Mouse (Mus musculus) adrenal gland (tissue): ENCODE data around the gene Mycbp2.

ENCODE experiments used
- intact Hi-C: fragments of 180-260 bp; cut with DNase I; formaldehyde crosslinking; loops from one replicate; pipeline ENCODE4 v1.15.1; 2025
- long read RNA-seq, 2 experiments: library from polyadenylated mRNA; unstranded; transcript quantifications; one replicate each; pipeline ENCODE4 v2.0.0; 2020; ENCODE audit warnings: borderline replicate concordance in 1 of 2; ENCODE audit not compliant: insufficient replicate concordance in 1 of 2

The Mycbp2 gene
- long read RNA-seq, experiment 1, partial matches to known transcripts: 24 of 32 reads
- long read RNA-seq, experiment 1, other reads (novel, unspliced or antisense): 8 of 32 reads
- long read RNA-seq, experiment 2, partial matches to known transcripts: 27 of 52 reads
- long read RNA-seq, experiment 2, other reads (novel, unspliced or antisense): 25 of 52 reads

DNA sequence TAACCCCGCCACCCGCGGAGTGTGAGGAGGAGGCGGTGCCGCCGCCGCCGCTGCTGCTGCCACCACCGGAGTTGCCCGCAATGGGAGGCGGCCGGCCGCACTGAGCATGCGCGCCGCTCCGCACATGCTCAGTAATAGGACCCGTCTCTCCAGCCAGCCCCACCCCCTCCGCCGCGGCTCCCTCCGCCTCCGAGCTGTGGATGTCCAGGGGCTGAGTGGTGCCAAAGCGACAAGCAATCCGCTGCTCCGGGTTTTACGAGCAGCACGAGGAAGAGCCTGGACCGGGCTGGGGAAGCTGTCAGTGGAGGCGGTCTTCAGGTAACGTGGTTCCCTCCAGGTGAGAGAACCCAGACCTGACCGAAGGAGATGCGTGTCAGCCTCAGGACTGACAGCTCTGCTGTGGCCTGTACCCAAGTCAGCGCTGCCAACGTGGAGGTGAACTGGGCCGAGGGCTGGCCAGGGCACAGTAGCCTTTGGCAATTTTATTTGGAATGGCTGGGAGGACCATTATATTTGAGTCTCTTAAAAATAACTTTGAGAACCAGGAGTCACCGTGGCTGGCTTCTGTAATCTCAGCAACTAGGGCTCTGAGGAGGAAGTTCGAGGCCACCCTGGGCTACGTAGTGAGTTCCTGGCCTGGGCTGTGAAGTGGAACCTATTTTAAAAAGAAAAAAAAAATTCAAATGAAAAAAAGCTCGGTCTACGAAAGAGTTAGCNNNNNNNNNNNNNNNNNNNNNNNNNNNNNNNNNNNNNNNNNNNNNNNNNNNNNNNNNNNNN lies at the start of gene Mycbp2:
Gene Mycbp2 (minus strand): TSS at position 86 of the 777 bp plus-strand sequence.
- intact Hi-C loops: loop anchor here (5.0 kb wide), 2 partner anchors 35 to 120 kb away; no protein-coding TSS in a partner anchor

DNA sequence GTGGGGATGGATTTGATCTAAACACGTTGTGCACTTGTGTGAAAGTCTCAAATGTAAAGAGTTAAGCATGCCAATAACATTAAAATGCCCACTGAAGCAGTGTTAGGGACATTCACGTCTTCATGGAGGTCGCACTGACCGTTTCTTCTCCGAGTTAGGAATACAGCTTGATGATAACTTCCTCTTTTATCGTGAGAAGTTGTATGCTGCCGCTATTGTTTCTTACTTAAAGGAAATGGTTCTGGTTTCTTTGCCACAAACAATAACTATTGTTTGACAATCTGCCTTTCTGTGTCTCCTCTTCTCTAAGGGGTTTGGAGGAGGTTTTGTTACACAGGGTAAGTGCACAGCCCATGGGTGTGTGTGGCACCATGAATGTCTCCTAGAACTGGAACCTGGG lies 45.8 kb upstream of the Mycbp2 start:
- intact Hi-C loops: no loop called here

DNA sequence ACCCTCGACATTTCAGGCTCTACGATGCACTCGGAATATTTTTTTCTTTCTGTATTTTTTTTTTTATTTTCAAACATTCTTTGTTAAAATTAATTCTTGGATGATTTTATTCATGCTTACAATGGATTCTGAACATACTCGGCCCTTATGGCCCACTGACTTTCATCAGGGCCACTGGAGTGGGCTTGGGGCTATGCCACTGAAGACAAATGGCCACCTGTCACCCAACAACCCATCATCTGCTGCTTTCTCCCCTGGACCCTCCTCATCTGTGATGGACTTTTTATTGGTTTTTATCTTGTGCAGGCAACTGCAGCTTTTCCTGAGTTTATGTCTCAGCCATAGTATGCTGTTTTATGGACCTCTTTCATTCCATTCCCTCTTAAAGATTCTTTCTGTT lies 40.8 kb upstream of the Mycbp2 start:
- intact Hi-C loops: no loop called here

DNA sequence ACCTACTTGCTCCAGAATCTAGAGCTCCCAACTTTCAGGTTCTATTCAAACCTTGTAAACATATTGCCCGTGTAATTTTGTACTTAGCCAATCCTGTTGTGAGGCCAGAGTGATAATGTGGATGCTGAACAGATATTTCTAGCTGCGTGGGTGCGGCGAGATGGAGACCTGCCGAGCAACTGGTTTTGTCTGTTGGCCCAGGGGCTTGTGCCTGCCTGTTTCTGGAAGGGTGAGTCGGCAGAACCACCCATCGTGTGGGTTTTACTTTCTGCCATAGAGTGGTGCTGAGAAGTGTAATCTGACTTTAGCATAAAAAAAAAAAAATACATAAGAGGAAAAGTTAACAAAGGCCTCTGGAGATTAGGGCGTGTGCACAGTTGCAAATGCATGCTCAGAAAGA lies 40.3 kb upstream of the Mycbp2 start:
- intact Hi-C loops: no loop called here

DNA sequence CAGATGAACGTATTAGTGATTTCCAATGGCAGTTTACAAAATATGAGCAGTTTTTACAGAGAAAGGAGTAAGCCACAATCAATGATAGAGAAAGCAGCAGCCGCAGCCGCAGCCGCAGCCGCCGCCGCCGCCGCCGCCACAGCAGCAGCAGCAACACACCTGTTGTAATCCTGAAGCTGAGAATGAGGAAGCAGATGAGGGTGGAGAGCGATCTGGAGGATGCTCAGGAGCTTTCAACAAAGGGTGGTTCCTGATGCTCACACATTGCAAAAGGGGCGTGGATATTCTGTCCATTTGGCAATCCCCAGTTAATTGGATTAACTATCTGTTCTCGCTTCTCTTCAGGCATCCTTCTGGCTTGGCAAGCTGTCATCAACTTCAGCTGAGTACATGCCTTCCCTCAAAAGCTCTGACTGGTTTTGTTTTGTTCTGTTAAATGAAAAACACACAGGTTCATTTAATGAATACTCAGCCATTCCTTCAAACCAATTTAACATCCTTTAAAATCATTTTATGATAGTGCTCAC lies 38.5 kb upstream of the Mycbp2 start:
- intact Hi-C loops: no loop called here

DNA sequence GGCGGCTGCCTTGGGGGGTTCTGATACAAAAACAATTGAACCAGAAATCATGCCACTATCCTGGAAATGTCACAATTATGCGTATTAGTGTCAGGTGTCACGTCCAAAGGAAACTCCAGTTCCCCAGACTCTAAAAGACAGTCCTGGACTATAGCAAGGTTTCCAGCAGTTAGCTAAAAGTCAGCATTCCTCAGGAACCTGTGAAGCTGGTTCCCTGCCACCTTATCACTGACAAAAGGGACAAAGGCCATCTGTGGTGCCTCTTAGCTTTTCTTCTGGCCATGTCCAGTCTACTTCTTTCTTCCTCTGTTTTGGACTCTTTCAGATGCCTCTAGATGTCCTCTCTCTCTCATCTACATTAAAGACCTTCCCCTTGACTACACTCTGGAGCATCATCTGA lies 32.1 kb upstream of the Mycbp2 start:
- intact Hi-C loops: no loop called here

DNA sequence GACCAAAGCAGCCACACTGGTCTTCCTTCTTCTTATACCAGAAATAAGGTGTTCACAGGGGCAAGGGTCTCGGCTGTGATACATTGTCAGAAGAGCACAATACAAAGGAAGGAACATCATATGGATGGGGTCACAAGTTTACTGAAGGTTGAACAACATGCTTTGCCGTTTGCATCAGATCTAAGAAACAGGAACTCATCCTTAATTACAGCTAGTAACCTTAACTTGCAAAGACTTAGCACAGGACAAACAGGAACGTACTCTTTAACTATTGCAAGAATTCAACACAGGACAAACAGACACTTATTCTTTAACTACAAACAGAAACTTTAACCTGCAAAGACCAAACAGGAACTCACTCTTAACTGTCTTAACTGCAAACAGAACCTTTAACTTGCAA lies 30.2 kb upstream of the Mycbp2 start:
- intact Hi-C loops: no loop called here

DNA sequence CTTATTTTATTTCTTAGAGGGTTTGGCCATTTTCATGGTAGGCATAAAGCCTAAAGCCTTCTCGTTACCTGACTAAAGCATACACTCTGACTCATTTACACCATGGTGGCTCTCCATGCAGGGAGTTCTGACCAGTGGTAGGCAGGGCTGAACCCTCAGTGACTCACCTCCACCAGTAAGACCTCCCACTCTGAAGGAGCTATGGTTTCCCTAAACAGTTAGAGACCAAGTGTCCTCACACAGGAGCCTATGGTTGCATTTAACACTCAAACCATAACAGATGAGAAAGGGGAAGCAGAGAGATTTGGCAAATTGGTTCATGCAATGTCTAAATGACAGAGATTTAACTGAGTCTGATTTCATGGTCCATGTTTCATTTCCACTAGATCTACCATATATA lies 28.9 kb upstream of the Mycbp2 start:
- intact Hi-C loops: no loop called here

DNA sequence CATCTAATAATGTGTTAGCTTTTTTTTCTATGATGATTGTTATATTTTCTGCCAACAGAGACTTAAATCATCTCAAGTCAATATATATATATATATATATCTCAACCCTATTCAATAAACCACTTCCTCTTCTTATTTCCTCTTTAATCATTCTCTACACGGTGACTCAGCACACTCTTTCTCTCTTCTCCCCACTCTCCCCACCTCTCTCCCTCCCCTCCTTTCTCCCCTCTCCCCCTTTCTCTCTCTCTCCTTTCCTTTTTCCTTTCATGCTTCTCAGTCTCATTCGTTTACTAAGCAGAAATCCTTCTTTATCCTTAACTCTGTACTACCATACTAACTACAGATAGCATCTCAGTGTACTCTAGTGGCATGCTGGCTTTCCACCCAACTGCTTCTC lies 16.6 kb upstream of the Mycbp2 start:
- intact Hi-C loops: no loop called here

DNA sequence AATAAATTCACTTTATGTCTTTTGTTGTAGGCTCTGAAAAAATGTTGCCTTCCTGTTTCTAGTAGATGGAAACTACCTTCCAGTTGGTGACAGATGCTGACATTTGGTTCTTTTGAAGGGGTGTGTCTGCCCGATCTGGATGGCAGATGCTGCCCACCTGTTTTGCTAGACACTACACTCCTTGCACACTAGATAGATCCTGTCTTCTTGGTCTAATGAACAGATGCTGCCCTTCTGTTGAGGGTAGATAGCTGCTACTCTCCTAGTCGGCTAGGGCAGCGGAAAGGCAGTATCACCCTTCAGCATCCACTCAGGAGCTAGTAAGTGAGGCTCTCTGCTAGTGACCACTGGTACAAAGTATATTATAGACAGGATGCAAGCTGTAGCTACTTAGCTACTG lies 9.5 kb upstream of the Mycbp2 start:
- intact Hi-C loops: no loop called here

DNA sequence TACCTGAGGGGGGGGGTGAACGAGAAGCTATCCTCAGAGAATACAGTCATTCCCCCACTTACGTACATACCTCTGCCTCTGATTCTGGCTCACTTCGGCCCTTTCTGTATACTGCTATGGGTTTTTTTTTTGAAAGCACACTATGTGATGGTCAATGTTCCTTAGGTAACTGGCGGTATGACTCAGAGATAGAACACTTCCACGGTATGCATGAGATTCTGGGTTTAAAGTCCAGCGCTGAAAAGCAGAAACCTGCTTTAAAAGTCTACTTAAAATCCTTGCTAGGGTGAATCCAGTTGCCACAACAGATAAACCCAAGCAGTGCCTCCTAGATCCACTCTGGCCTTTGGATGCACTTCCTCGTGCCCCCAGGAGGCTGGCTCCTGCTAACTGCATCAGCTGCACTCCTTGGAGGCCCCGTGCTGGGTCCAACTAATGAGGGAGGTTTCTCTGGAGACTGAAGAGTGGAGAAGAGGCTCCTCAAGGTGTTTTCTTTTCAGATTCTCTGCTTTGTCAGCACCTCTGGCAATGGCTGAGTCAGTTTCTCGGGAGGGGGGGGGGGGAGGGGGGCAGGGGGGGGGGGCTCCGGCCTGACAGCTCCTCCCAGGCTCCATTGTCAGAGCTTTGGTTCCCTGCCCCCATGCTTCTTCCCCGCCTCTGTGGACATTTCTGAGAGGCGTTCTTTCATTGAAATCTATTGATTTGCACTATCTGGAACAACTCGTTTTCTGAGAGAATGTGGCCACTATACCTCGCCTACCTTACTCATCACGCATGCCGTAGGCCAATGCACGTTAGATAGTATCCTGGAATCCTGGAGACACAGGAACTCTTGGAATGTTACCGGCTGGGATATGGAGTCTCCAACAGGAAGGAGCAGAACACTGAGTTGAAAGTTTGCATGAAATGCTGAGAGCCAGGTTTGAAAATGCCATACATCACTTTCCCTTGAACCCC lies 8.1 kb upstream of the Mycbp2 start:
- intact Hi-C loops: no loop called here

DNA sequence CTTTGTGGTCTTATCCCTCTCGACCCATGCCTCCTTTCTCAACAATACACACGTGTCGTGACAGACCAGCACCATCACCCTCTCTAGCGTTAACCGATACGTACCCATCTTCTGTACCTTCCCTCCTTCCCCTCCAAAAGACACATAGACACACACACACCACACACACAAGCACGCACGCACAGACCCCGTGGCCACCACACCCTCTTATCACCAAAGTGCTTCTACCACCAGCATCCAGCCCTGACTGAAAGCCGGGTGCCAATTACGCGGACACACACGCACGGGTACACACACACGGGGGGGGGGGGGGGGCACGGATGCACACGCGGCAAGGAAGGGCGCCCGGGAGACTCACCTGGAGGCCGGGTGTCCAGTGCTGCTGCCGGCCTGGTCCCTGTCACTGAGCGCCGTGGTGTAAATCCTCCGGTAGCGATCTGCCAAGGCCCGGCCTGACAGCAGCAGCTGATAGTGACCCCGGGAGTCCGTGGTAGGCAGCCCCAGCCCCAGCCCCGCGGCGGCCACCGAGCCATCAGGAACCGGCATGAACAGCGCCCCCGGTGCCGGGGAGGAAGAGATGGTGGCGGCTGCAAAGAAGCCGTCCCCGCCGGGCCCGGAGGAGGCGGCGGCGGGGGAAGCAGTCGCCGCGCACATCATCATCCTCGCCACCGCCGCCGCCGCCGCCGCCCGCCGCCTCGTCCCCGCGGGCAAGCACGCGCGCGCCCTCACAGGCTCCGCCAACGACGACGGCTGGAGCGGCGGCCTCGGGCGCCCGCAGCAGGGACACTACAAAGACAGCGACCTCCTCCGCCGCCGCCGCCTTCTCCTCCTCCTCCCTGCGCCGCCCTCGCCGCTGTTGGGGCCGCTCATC lies 521 bp downstream of the Mycbp2 start:
- intact Hi-C loops: loop anchor here (5.0 kb wide), 2 partner anchors 34 to 121 kb away; no protein-coding TSS in a partner anchor

DNA sequence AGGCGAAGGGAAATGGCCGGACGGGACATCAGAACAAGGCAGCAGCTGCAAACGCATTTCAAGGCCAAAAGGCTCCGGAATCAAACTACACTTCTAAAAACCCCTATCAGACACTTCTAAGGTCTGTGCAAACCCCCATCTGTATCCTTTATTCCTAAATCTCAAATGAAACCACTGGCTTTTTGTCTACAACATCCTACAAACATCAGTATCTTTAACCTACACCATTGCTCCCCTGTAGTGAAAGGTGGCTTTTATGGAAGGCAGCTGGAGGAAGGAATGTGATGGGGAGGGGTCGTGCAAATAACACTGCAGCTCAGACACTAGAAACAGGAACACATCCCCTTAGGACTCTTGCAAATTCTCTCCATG lies 1.1 kb downstream of the Mycbp2 start:
- intact Hi-C loops: loop anchor here (5.0 kb wide), 2 partner anchors 33 to 122 kb away; no protein-coding TSS in a partner anchor

DNA sequence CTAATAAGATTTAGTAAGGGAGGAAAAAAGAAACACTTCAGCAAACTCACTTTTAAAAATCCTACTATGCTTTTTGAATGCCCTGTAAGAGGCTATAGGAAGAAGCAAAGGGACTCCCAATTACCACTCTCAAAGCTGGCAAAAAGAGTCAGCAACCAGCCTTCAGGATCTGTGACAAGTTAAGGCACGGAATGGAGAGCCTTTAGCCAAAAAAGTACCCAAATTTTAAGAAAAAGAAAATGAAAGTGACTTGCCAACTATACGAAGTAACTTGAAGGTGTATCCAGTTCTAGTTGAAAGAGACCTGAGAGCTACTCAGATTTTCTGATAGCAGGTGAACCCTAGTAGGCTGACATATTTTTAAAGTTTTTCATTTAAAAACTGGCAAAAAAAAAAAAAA lies 1.6 kb downstream of the Mycbp2 start:
- intact Hi-C loops: loop anchor here (5.0 kb wide), 2 partner anchors 33 to 122 kb away; no protein-coding TSS in a partner anchor

DNA sequence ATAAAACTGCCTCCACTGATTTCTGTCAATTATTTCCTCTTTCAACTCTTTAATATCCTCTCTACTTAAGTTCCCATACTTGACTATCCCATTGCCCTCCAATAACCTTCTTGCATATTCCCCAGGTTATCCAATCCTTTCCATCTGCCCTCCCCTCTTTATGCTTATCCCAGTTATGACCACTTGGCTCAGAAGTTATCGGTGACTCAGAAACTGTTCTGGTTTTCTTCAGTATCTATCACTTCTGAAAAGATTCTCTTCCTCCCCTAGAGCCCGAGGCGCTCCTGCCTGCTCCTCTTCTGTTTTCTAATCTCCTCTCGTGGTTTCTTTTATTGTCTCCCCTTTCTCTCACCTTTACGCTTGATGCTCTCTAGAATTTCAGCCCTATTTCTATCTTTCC lies 2.8 kb downstream of the Mycbp2 start:
- intact Hi-C loops: no loop called here

DNA sequence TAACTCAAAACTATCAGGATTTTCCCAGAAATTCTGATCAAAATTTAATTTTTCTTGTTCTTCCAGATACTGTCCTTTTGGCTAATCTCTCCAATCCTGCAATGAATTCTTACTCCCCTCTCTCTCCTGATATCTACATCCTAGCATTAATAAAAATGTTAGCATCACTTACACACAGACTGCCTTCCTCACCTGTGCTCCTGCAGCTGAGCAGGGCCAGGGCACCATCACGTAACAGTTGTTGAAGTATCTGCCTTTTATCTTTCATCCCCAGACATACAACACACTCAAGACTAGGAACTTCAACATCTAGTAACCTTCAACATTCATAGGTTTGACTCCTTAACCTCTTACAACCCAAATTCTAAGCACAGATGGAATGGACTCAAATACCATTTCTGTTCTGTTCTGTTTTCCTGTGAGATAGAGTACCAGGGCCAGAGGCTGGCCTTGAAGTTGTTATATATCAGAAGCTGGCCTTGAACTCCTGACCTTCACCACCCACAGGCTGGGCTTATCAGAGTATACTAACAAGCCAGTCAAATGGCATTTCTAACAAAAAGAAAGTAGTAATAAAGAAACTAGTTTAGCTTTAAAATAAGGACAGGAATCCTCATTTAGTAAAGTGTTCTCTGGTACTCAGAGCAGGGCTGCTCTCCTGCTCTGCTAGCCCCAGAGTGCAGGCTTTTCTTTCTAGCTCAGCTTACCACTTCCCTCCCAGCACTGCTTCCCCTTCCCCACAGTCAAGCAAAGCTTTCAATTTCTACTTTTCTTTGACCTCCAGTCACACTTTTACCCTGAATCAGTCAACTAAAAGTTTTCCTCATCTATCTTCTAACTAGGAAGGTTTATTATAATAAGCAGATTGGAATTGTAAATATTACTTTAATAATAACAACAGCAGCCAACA lies 5.0 kb downstream of the Mycbp2 start:
- intact Hi-C loops: no loop called here

DNA sequence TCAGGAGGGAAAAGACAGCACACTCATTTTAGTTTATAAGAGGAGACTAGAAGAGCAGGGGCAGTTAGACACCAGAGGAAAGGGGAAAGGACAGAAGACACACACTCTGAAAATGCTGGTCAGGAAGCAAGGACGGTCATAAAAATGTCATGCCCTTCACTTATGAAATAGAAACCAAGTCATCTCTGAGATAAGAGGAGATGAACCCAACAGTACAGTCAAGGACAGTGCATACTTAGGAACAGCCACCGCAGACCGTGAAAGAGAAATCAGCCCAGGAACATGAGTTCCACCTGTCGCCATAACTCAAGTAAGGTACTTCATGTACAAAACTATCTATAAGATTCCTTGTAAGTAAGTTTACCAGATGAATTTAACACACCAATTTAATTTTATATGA lies 33.7 kb downstream of the Mycbp2 start:
- intact Hi-C loops: loop anchor here (5.0 kb wide), 1 partner anchor 34 kb away; the partner anchor contains the start of gene Mycbp2

DNA sequence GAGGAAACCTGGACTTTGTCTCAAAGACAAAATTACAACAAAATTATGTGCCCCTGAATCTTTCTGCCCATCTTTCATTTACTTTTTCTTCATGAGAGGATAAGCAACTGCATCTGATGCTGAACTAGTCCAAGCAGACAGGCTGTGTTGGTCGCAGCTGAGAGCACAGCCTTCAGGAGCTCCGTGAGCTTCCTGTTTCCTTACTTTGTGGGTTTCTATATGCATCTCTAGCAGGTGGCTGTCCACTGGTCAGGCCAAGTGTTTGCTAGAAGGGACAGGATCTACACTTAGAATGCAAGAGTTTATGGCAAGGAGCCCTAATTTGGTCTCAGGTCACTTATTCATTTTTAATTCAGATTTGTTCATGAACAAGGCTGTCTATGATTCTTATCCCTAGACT lies 50.4 kb downstream of the Mycbp2 start:
- intact Hi-C loops: no loop called here

DNA sequence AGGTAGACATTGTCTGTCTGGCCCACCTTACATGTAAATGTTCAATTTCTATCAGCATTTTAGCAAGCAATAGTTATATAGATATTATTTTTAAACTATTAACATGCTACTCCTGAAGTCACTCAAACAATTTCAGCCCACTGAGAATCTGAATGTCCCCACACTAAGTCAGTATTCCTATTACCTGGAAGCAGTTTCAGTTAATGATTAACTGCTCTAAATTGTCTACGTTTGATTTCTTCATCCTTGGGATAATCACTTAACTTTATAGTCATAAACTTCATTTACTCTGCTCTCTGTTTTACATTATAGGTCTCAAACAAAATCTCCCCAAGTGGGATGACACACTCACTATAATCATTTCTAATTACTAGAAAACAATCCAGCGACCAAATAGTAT lies 60.0 kb downstream of the Mycbp2 start:
- intact Hi-C loops: no loop called here
